Mouse (Mus musculus) hindbrain, embryonic 15.5 days (tissue): ENCODE data around the gene Ap3b1. TPM values are rescaled to one million over a fixed set of nuclear protein-coding genes. Genes with fewer than 3 reads are reported as not detected.

ENCODE experiments used
- ATAC-seq: fragments of 200-750 bp; cut with Nextera tagmentation; 2 replicates; pipeline ENCODE4 v1.8.0; 2017; ENCODE audit warnings: low read depth, moderate number of reproducible peaks, moderate TSS enrichment; ENCODE audit not compliant: low FRiP score
- H3K27ac ChIP-seq: fragments of 300-500 bp; sonication (generic); replicated peaks from 2 replicates; pipeline ENCODE4 v1.5.1; 2015; ENCODE audit warnings: mild to moderate bottlenecking, inconsistent platforms
- H3K27me3 ChIP-seq: fragments of 300-500 bp; sonication (generic); 2 replicates; pipeline ENCODE4 v1.6.1; 2015; ENCODE audit warnings: control low read depth, inconsistent platforms
- H3K36me3 ChIP-seq: fragments of 300-500 bp; sonication (generic); 2 replicates; pipeline ENCODE4 v1.6.1; 2015; ENCODE audit warnings: control low read depth, inconsistent platforms
- H3K4me1 ChIP-seq: fragments of 300-500 bp; sonication (generic); replicated peaks from 2 replicates; pipeline ENCODE4 v1.6.1; 2015; ENCODE audit warnings: control low read depth, inconsistent platforms
- H3K4me2 ChIP-seq: fragments of 300-500 bp; sonication (generic); 2 replicates; pipeline ENCODE4 v1.6.1; 2015; ENCODE audit warnings: moderate library complexity, mild to moderate bottlenecking, inconsistent platforms
- H3K4me3 ChIP-seq: fragments of 300-500 bp; sonication (generic); 2 replicates; pipeline ENCODE4 v1.5.1; 2015; ENCODE audit warnings: mild to moderate bottlenecking, inconsistent platforms
- H3K9ac ChIP-seq: fragments of 300-500 bp; sonication (generic); 2 replicates; pipeline ENCODE4 v1.6.1; 2015; ENCODE audit warnings: inconsistent platforms
- H3K9me3 ChIP-seq: fragments of 300-500 bp; sonication (generic); 2 replicates; pipeline ENCODE4 v1.6.1; 2016; ENCODE audit warnings: control low read depth, inconsistent platforms
- WGBS: fragments of 180-500 bp; shearing (Covaris S2); methylation state at CpG from one replicate; pipeline ENCODE4 v1.1.7; 2015; 5-methylcytosine and 5-hydroxymethylcytosine counted together
- polyA plus RNA-seq: library from polyadenylated mRNA; unstranded; fragments of >200 nt; fragmentation: Nextera tagmentation; extraction: Ambion mirVana; gene quantifications from 2 replicates; pipeline ENCODE4 v1.2.1, GENCODE M21; 2015

Gene Ap3b1
- polyA plus RNA-seq, 1 experiment from 2014 or later = 27.5 TPM

DNA sequence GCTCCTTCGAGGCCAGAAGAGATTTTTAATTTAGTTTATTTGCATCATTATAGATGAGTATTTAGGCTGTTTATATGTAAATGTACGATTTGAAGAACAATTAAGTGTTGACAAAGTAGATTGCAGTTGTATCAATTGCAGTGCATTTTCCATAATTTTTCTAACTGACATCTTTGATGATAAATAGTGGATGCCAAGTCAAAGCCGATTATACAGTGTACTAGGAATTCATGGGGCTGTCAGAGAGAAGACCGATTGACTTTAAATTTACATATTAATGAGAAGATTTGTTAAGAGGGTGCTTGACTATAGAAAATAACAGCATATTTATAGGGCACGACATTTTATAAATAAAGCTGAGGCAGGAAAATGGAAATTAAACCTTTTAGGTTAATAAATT is 64.8 kb downstream of the Ap3b1 start:
- H3K4me3 ChIP-seq = no peak overlapping the region
- H3K4me1 ChIP-seq = no peaks in the 10 kb centered on the region
- no peaks in the 10 kb centered on the region for H3K27me3 ChIP-seq

DNA sequence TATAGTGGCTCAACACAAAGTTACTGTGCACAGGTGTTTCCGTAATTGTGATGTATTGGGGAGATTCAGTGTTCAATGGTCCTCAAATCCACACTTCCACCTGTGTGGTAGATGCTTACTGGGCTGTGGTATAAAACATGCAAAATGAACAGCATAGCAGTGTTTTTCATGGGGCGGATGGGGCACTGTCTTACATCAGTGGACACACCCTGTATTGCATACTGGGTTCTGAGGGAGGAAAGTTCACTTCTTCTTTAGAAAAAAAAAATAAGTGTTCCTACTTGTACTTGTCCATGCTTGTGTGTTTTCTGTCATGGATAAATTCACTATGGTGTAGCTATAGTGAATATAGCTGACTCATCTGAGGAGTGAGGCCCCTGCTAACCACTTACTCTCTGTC is 70.8 kb downstream of the Ap3b1 start:
- H3K9me3 ChIP-seq = no peaks in the 10 kb centered on the region
- H3K27ac ChIP-seq = no peak overlapping the region
- H3K4me2 ChIP-seq = no peak overlapping the region
- no peak overlapping the region for H3K9ac ChIP-seq
- 88% methylated on average over 2 of the region's 2 CpGs for WGBS
- H3K27me3 ChIP-seq = no peaks in the 10 kb centered on the region
- ATAC-seq = no peak
- no peak overlapping the region for H3K4me3 ChIP-seq
- 0 out of 2 replicates have a peak, but pooled peaks cover 2% of the 10 kb centered on the region for H3K36me3 ChIP-seq
- no peaks in the 10 kb centered on the region for H3K4me1 ChIP-seq

More for the DNA sequence above, 64.8 kb downstream of the Ap3b1 start:
- H3K36me3 ChIP-seq = peaks cover 3% of the 10 kb centered on the region; the same call in 1 of the 2 replicates
- no peaks in the 10 kb centered on the region for H3K9me3 ChIP-seq
- no peak overlapping the region for H3K27ac ChIP-seq
- WGBS = 33% methylated on average over 5 of the region's 5 CpGs
- no peak overlapping the region for H3K9ac ChIP-seq
- H3K4me2 ChIP-seq = no peak overlapping the region
- no peak for ATAC-seq

DNA sequence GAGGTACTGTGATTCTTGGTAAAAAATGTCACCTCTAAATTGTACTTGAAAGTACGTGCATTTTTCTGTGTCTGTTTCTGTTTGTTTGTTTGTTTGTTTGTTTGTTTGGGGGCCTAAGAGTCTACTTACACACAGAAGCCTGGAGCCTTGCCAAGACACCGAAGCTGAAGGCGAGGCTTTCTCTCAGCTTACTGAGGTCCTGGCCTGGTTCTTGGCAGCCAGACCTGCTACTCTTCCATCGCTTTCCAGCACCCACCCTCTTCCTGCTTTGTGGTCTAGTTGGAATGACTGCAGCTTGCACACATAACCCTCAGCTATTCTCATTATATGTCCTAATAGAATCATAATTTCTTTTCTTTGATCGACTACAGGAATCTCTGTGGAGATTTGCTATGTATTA is 80.6 kb downstream of the Ap3b1 start:
- no peak for ATAC-seq
- 59% methylated on average over 5 of the region's 5 CpGs for WGBS
- Histone ChIP-seq H3K4me2 (no peak overlapping the region), H3K36me3 (no peaks in the 10 kb centered on the region), H3K9ac (no peak overlapping the region), H3K4me3 (no peak overlapping the region), H3K27ac (no peak overlapping the region), H3K27me3 (no peaks in the 10 kb centered on the region), H3K9me3 (no peaks in the 10 kb centered on the region), H3K4me1 (no peaks in the 10 kb centered on the region)

DNA sequence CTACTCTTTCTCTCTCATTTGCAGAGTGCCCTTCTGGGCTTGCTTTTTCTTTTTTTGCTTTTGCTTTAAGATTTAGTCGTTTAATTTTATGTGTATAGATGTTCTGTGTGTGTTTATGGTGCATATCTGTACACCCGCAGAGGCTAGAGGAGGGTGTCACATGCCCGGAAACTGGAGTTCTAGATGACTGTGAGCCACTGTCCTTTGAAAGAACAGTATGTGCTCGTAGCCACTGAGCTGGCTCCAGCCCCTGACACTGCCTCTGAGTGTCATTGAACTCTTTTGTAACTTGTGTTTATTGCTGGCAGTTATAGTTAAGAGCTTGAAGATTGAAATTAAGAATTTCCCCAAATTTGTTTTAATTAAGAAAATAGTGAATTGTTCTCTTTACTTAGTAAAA is 82.4 kb downstream of the Ap3b1 start:
- WGBS = 86% methylated on average over 4 of the region's 4 CpGs
- Histone ChIP-seq H3K27me3 (no peaks in the 10 kb centered on the region), H3K4me1 (no peaks in the 10 kb centered on the region), H3K36me3 (no peaks in the 10 kb centered on the region), H3K4me2 (no peak overlapping the region), H3K9me3 (no peaks in the 10 kb centered on the region), H3K27ac (no peak overlapping the region), H3K9ac (no peak overlapping the region), H3K4me3 (no peak overlapping the region)
- no peak for ATAC-seq

DNA sequence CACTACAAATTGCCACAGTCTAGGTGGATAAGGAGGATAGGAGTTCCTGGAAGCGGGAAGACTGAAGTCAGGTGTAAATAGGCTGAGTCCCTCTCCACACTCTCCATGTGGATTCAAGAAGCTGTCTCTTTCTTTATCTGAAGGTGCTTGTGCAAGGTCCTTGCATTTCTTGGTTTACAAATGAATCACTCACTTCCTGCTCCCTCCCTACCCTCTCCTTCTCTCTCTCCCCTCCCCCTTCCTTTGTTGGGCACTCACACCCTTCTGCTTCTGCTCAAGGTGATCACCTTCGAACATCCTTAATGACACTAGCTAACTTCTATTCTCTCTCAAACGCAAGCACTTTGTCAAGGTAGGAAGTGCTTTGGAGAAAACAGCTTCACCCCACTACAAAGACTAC is 84.7 kb downstream of the Ap3b1 start:
- 91% methylated on average over 3 of the region's 3 CpGs for WGBS
- no peak overlapping the region for H3K27ac ChIP-seq
- no peak overlapping the region for H3K4me3 ChIP-seq
- H3K4me2 ChIP-seq = no peak overlapping the region
- H3K4me1 ChIP-seq = no peaks in the 10 kb centered on the region
- H3K9ac ChIP-seq = no peak overlapping the region
- peaks cover 10% of the 10 kb centered on the region for H3K36me3 ChIP-seq
- H3K27me3 ChIP-seq = no peaks in the 10 kb centered on the region
- H3K9me3 ChIP-seq = no peaks in the 10 kb centered on the region
- no peak for ATAC-seq

DNA sequence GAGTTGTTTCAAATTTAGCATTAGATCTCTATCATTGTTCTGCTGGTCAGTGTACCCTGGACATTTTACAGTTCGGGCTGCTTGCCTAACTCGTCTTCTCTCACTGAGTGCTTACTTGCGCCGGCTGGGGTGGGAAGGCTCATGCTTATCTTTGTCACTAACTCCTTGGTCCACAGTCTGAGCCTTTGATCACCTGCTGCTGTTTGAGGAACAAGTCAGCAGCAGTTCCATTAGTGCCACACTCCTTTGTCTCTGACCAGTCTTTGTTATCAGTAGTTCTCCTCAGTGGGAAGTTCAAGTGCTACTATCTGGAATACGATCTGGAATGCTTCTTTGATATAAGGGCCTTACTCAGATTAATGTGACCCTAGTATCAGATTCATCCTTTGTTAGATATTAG is 86.3 kb downstream of the Ap3b1 start:
- Histone ChIP-seq H3K9ac (no peak overlapping the region), H3K4me3 (no peak overlapping the region), H3K36me3 (peaks cover 10% of the 10 kb centered on the region), H3K27ac (no peak overlapping the region), H3K27me3 (no peaks in the 10 kb centered on the region), H3K9me3 (no peaks in the 10 kb centered on the region), H3K4me1 (no peaks in the 10 kb centered on the region), H3K4me2 (no peak overlapping the region)
- 93% methylated on average over 5 of the region's 5 CpGs for WGBS
- no peak for ATAC-seq

DNA sequence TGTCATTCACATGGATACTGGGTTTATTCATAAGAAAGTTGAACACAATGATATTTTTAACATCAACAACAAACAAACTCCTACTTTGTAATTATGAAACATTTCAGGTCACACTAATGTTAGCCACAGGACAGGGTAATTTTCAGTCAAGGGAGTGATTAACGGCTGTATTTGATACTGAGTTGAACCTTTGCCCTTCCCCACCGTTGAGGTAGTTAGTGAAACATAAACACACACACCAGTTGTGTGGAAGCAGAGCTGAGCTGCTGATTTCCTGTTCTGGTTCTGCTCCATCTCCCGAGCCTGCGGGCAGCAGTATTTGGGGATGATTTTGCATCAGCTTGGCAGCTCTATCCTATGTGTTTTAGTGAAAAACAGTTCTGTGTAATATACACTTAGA is 88.2 kb downstream of the Ap3b1 start:
- H3K4me3 ChIP-seq = no peak overlapping the region
- no peak overlapping the region for H3K9ac ChIP-seq
- H3K4me1 ChIP-seq = no peaks in the 10 kb centered on the region
- H3K27ac ChIP-seq = no peak overlapping the region
- WGBS = 79% methylated on average over 4 of the region's 4 CpGs
- H3K4me2 ChIP-seq = no peak overlapping the region
- peaks cover 10% of the 10 kb centered on the region for H3K36me3 ChIP-seq
- no peaks in the 10 kb centered on the region for H3K9me3 ChIP-seq
- no peak for ATAC-seq
- H3K27me3 ChIP-seq = no peaks in the 10 kb centered on the region

DNA sequence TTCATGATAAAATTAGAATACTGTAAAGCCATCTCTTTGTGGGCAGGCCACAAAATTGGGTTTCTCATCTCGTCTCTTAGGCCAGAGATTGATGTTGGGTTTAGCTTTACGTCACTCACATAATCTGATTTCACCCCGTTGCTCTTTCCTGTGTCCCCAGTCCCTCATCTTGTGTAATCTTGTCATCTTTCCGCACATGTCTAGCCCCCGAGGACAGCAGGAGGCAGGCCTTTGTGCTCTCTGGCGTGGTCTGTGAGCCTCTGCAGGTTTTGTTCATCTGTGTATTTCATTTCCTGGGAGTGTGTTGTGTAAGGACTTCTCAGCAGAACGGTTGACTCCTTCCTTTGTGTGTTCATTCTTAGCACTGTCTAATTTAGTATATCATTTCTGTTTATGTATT is 90.8 kb downstream of the Ap3b1 start:
- WGBS = 73% methylated on average over 7 of the region's 7 CpGs
- no peak overlapping the region for H3K27ac ChIP-seq
- ATAC-seq = no peak

DNA sequence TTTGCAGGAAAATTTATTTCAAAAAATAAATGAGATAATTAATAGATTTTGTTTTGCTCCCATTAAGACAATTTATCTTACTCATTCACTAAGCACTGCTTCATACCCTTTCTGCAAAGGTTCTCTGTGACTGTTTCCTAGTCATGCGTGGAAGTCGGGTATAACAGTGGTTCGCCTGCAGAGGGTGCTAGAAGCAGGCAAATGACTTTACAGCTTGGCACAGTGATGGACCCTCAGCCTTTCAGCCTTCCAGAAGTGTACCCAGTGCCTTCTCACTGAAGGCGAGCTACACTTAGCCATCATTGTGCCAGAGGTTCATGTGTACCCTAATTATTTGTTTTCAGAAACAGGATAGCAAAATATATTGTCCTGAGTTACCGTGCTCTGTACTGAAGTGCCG is 92.5 kb downstream of the Ap3b1 start:
- H3K27ac ChIP-seq = no peak overlapping the region
- ATAC-seq = peak; percentile 76; the same call in 1 of the 2 replicates
- H3K4me1 ChIP-seq = no peaks in the 10 kb centered on the region
- peaks cover 10% of the 10 kb centered on the region for H3K36me3 ChIP-seq
- 59% methylated on average over 6 of the region's 6 CpGs for WGBS
- no peak overlapping the region for H3K4me2 ChIP-seq
- no peak overlapping the region for H3K4me3 ChIP-seq
- no peaks in the 10 kb centered on the region for H3K9me3 ChIP-seq
- no peaks in the 10 kb centered on the region for H3K27me3 ChIP-seq
- H3K9ac ChIP-seq = no peak overlapping the region

More for the DNA sequence above, 90.8 kb downstream of the Ap3b1 start:
- Histone ChIP-seq H3K27me3 (no peaks in the 10 kb centered on the region), H3K4me3 (no peak overlapping the region), H3K4me2 (no peak overlapping the region), H3K9me3 (no peaks in the 10 kb centered on the region), H3K36me3 (peaks cover 10% of the 10 kb centered on the region), H3K4me1 (no peaks in the 10 kb centered on the region), H3K9ac (no peak overlapping the region)

DNA sequence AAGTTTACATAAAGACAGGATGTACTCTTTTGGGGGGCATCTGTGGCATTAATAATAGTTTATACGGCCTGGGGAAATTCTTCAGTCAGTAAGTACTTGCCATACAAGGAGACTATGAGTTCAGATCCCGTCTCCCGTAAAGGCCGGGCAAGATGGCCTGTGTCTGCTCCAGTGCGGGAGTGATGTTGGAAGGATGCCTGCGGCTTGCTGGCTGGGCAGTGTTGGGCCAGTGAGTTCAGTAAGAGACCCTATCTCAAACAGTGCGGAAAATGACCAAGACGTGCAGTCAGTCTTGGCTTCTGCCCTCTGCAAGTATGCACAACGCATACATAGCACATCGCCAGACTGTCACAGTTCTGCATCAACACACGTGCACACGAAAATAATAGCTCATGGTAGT is 95.4 kb downstream of the Ap3b1 start:
- Histone ChIP-seq H3K9me3 (no peaks in the 10 kb centered on the region), H3K36me3 (no peaks in the 10 kb centered on the region), H3K4me1 (no peaks in the 10 kb centered on the region), H3K4me3 (no peak overlapping the region), H3K9ac (no peak overlapping the region), H3K27me3 (no peaks in the 10 kb centered on the region), H3K4me2 (no peak overlapping the region), H3K27ac (no peak overlapping the region)
- no peak for ATAC-seq
- 79% methylated on average over 12 of the region's 12 CpGs for whole genome bisulfite sequencing

DNA sequence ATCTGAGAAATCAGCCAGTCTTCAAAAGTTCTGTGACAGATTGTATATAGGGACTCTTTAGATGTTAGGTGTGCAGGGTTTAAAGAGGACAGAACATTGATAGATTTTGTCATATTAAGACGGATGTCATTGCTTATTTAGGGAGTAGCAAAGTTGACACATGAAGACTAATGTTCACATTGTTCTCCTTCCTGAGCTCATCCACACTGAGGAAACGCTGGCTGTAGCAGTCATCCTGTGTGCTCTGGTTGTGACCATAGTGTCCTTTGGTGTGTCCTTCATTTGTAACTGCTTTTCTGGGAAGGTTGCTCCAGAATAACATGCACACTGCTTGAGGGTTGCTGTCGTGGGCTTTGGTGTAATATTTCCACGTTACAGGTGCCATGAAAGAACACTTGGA is 100.4 kb downstream of the Ap3b1 start:
- Histone ChIP-seq H3K4me2 (no peak overlapping the region), H3K4me1 (no peaks in the 10 kb centered on the region), H3K9me3 (no peaks in the 10 kb centered on the region), H3K36me3 (no peaks in the 10 kb centered on the region), H3K9ac (no peak overlapping the region), H3K27me3 (no peaks in the 10 kb centered on the region), H3K27ac (no peak overlapping the region), H3K4me3 (no peak overlapping the region)
- WGBS = 73% methylated on average over 4 of the region's 4 CpGs
- ATAC-seq = no peak

DNA sequence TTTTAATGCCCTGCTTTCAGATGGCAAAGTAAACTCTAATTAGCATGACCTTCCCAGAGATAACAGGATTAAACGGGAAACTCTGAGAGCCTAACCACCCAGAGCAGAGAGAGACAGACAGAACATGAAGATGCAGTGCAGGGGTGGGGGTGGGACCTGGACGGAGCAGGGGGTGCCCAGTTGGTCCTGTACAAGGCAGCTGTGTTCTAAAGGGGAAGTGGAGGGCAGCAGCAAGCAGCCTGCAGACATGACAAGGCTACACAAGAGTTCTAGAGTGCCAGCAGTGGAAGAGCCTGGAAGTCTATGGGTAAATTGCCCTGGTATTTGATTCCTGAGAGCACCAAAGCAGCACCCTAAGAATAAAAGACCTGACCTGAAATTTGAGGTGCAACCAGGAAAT is 105.5 kb downstream of the Ap3b1 start:
- Histone ChIP-seq H3K27me3 (no peaks in the 10 kb centered on the region), H3K4me2 (no peak overlapping the region), H3K9ac (no peak overlapping the region), H3K9me3 (no peaks in the 10 kb centered on the region), H3K27ac (no peak overlapping the region), H3K4me3 (no peak overlapping the region), H3K4me1 (no peaks in the 10 kb centered on the region), H3K36me3 (no peaks in the 10 kb centered on the region)
- ATAC-seq = no peak
- WGBS = 61% methylated on average over 2 of the region's 2 CpGs

DNA sequence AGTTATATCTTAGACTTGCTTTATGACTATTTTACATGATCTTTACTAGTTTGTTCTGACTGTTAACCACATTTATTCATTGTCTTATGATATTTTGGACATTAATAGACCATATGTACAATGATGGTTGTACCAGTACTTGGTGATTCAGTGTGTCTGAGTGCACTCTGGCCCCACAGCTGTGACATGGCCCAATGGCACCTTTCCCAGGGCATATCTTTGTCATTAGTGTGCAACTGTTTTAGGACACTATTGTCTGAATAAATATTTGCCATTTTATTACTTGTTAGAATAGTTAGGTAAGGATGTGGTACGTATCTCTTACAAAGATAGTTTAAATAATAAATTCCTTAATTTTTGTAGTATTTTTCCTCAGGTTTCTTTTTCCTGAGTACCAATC is 109.8 kb downstream of the Ap3b1 start:
- Histone ChIP-seq H3K4me1 (no peaks in the 10 kb centered on the region), H3K36me3 (no peaks in the 10 kb centered on the region), H3K27ac (no peak overlapping the region), H3K27me3 (no peaks in the 10 kb centered on the region), H3K9ac (no peak overlapping the region), H3K9me3 (no peaks in the 10 kb centered on the region), H3K4me3 (no peak overlapping the region), H3K4me2 (no peak overlapping the region)
- no peak for ATAC-seq
- 98% methylated on average over 1 of the region's 1 CpGs for WGBS
